Mouse (Mus musculus) stomach, embryonic 16.5 days (tissue): ENCODE measurements around the gene Toe1. TPM values are rescaled to one million over a fixed set of nuclear protein-coding genes. Genes with fewer than 3 reads are reported as not detected.
A peak's percentile ranks its signal among the peaks of the same experiment; 100 is the strongest.

Experiments used
- ATAC-seq: fragments of 200-750 bp; cut with Nextera tagmentation; 2 replicates; pipeline ENCODE4 v1.8.0; 2017; ENCODE audit warnings: moderate number of reproducible peaks, moderate TSS enrichment; ENCODE audit not compliant: insufficient read depth, low FRiP score
- H3K27ac ChIP-seq: fragments of 300-500 bp; sonication (generic); 2 replicates; pipeline ENCODE4 v1.5.1; 2014; ENCODE audit warnings: low read length
- H3K27me3 ChIP-seq: fragments of 300-500 bp; sonication (generic); 2 replicates; pipeline ENCODE4 v1.6.1; 2014; ENCODE audit warnings: low read length, control low read depth, mixed read lengths; ENCODE audit not compliant: control insufficient read depth, insufficient read depth
- H3K36me3 ChIP-seq: fragments of 300-500 bp; sonication (generic); 2 replicates; pipeline ENCODE4 v1.6.1; 2014; ENCODE audit warnings: low read length; ENCODE audit not compliant: control insufficient read depth, insufficient read depth
- H3K4me1 ChIP-seq: fragments of 300-500 bp; sonication (generic); 2 replicates; pipeline ENCODE4 v1.6.1; 2014; ENCODE audit warnings: low read length, control low read depth, mixed read lengths; ENCODE audit not compliant: control insufficient read depth, insufficient read depth
- H3K4me2 ChIP-seq: fragments of 300-500 bp; sonication (generic); 2 replicates; pipeline ENCODE4 v1.6.1; 2014; ENCODE audit warnings: low read depth, low read length, mixed read lengths
- H3K4me3 ChIP-seq: fragments of 300-500 bp; sonication (generic); replicated peaks from 2 replicates; pipeline ENCODE4 v1.5.1; 2014; ENCODE audit warnings: mild to moderate bottlenecking, low read length
- H3K9ac ChIP-seq: fragments of 300-500 bp; sonication (generic); 2 replicates; pipeline ENCODE4 v1.6.1; 2014; ENCODE audit warnings: low read length
- H3K9me3 ChIP-seq: fragments of 300-500 bp; sonication (generic); replicated peaks from 2 replicates; pipeline ENCODE4 v1.6.1; 2016; ENCODE audit warnings: low read length, control low read depth; ENCODE audit not compliant: control insufficient read depth
- WGBS: fragments of 180-500 bp; shearing (Covaris S2); extraction: QIAGEN DNeasy Blood & Tissue Kit; methylation state at CpG from one replicate; pipeline ENCODE4 v1.1.7; 2014; 5-methylcytosine and 5-hydroxymethylcytosine counted together
- polyA plus RNA-seq: library from polyadenylated mRNA; unstranded; fragments of >200 nt; fragmentation: Nextera tagmentation; extraction: Ambion mirVana; gene quantifications from 2 replicates; pipeline ENCODE4 v1.2.1, GENCODE M21; 2015

Gene Toe1
- polyA plus RNA-seq, 1 experiment from 2014 or later = 28.4 TPM

- Histone ChIP-seq H3K36me3 (no peaks in the 10 kb centered on the region), H3K4me2 (no peak overlapping the region), H3K4me1 (peaks cover 3% of the 10 kb centered on the region; the same call in 1 of the 2 replicates), H3K9me3 (no peaks in the 10 kb centered on the region), H3K9ac (0 out of 2 replicates have a peak overlapping the region, but pooled peaks have one; percentile 25), H3K27ac (no peak overlapping the region), H3K27me3 (no peaks in the 10 kb centered on the region), H3K4me3 (no peak overlapping the region)
- ATAC-seq = no peak
- WGBS = 44% methylated on average over 6 of the region's 6 CpGs
These were observed 22.1 kb upstream of the Toe1 start for GRCm38 (mm10) chr4:116829364-116830069.

GRCm38 (mm10) chr4:116827819-116828218 lies 20.4 kb upstream of the Toe1 start:
- Histone ChIP-seq H3K27me3 (no peaks in the 10 kb centered on the region), H3K27ac (no peak overlapping the region), H3K9me3 (no peaks in the 10 kb centered on the region), H3K9ac (no peak overlapping the region), H3K36me3 (no peaks in the 10 kb centered on the region), H3K4me2 (no peak overlapping the region), H3K4me3 (no peak overlapping the region), H3K4me1 (peaks cover 6% of the 10 kb centered on the region; the same call in 1 of the 2 replicates)
- WGBS = 1% methylated on average over 4 of the region's 4 CpGs
- peak; percentile 34; the same call in 1 of the 2 replicates for ATAC-seq

- Histone ChIP-seq H3K4me2 (peak overlapping the region; percentile 80), H3K4me3 (peak overlapping the region; percentile 70), H3K4me1 (peaks cover 12% of the 10 kb centered on the region; the same call in 1 of the 2 replicates), H3K27ac (0 out of 2 replicates have a peak overlapping the region, but pooled peaks have one; percentile 65), H3K9ac (peak overlapping the region; percentile 82), H3K36me3 (no peaks in the 10 kb centered on the region), H3K9me3 (no peaks in the 10 kb centered on the region), H3K27me3 (peaks cover 14% of the 10 kb centered on the region; the same call in 1 of the 2 replicates)
- 1% methylated on average over 29 of the region's 29 CpGs for WGBS
- peak; percentile 39; the same call in 1 of the 2 replicates for ATAC-seq
These were observed 17.1 kb upstream of the Toe1 start for GRCm38 (mm10) chr4:116824541-116825004.

GRCm38 (mm10) chr4:116821694-116822016 lies 14.2 kb upstream of the Toe1 start, which contains the start of gene Hpdl:
Gene Hpdl (minus strand): TSS chr4:116821707.
- Histone ChIP-seq H3K9me3 (no peaks in the 10 kb centered on the region), H3K9ac (peak within 1 kb of the TSS; percentile 71), H3K36me3 (no peaks in the 10 kb centered on the region), H3K4me1 (peaks cover 11% of the 10 kb centered on the region; the same call in 1 of the 2 replicates), H3K27me3 (peaks cover 15% of the 10 kb centered on the region; the same call in 1 of the 2 replicates), H3K4me2 (peak within 1 kb of the TSS; percentile 97), H3K27ac (no peak within 1 kb of the TSS), H3K4me3 (peak within 1 kb of the TSS; percentile 60)
- ATAC-seq = no peak
- WGBS = 12% methylated on average over 9 of the region's 9 CpGs

GRCm38 (mm10) chr4:116820902-116821693 lies 13.7 kb upstream of the Toe1 start:
- Histone ChIP-seq H3K9me3 (no peaks in the 10 kb centered on the region), H3K27ac (no peak overlapping the region), H3K36me3 (peaks cover 3% of the 10 kb centered on the region; the same call in 1 of the 2 replicates), H3K4me2 (peak overlapping the region; percentile 97), H3K27me3 (peaks cover 15% of the 10 kb centered on the region; the same call in 1 of the 2 replicates), H3K9ac (peak overlapping the region; percentile 71), H3K4me1 (peaks cover 11% of the 10 kb centered on the region; the same call in 1 of the 2 replicates), H3K4me3 (peak overlapping the region; percentile 60)
- ATAC-seq = peak; percentile 85
- WGBS = under 1% methylated on average over 51 of the region's 51 CpGs

GRCm38 (mm10) chr4:116819968-116820901 lies 12.8 kb upstream of the Toe1 start:
- Histone ChIP-seq H3K4me3 (peak overlapping the region; percentile 60), H3K4me1 (peaks cover 11% of the 10 kb centered on the region; the same call in 1 of the 2 replicates), H3K36me3 (peaks cover 3% of the 10 kb centered on the region; the same call in 1 of the 2 replicates), H3K4me2 (peak overlapping the region; percentile 97), H3K9ac (peak overlapping the region; percentile 71; the same call in 1 of the 2 replicates), H3K27me3 (peaks cover 15% of the 10 kb centered on the region; the same call in 1 of the 2 replicates), H3K9me3 (no peaks in the 10 kb centered on the region), H3K27ac (no peak overlapping the region)
- ATAC-seq = peak; percentile 1; the same call in 1 of the 2 replicates
- WGBS = 30% methylated on average over 32 of the region's 32 CpGs

GRCm38 (mm10) chr4:116817486-116817885 lies 10.0 kb upstream of the Toe1 start:
- H3K4me2 ChIP-seq = no peak overlapping the region
- peaks cover 3% of the 10 kb centered on the region; the same call in 1 of the 2 replicates for H3K36me3 ChIP-seq
- no peak overlapping the region for H3K9ac ChIP-seq
- WGBS = 86% methylated on average over 6 of the region's 6 CpGs
- H3K27me3 ChIP-seq = peaks cover 15% of the 10 kb centered on the region; the same call in 1 of the 2 replicates
- ATAC-seq = no peak
- no peak overlapping the region for H3K27ac ChIP-seq
- H3K4me3 ChIP-seq = no peak overlapping the region
- no peaks in the 10 kb centered on the region for H3K9me3 ChIP-seq
- peaks cover 8% of the 10 kb centered on the region; the same call in 1 of the 2 replicates for H3K4me1 ChIP-seq

- no peak overlapping the region for H3K27ac ChIP-seq
- 86% methylated on average over 5 of the region's 5 CpGs for WGBS
- no peaks in the 10 kb centered on the region for H3K4me1 ChIP-seq
- peaks cover 8% of the 10 kb centered on the region; the same call in 1 of the 2 replicates for H3K27me3 ChIP-seq
- peaks cover 3% of the 10 kb centered on the region; the same call in 1 of the 2 replicates for H3K36me3 ChIP-seq
- H3K9me3 ChIP-seq = no peaks in the 10 kb centered on the region
- H3K4me2 ChIP-seq = no peak overlapping the region
- H3K4me3 ChIP-seq = no peak overlapping the region
- H3K9ac ChIP-seq = no peak overlapping the region
- ATAC-seq = no peak
These were observed 7.8 kb upstream of the Toe1 start for GRCm38 (mm10) chr4:116815276-116815675.
